Mouse (Mus musculus) kidney, adult 8-10 months (tissue): Measurements from ENCODE around the gene Fbxw24.
"Not testable (repeated sequence)": the region's sequence is repeated elsewhere in the genome, so short reads cannot be mapped to it uniquely, and the experiment has no call there.

Experiments used
- DNase-seq, 2 experiments: peaks; one replicate each; pipeline ENCODE4 v3.0.0; 2022

Fbxw24 gene

GRCm38 (mm10) chr9:109625957-109626356 is at the start of gene Fbxw24:
Gene Fbxw24, minus strand, starts transcription at chr9:109626057.
- DNase-seq = not testable (repeated sequence)

GRCm38 (mm10) chr9:109664552-109664951 is 38.7 kb upstream of the Fbxw24 start, which contains the start of gene Fbxw25:
Gene Fbxw25, minus strand, starts transcription at chr9:109664652.
- not testable (repeated sequence) for DNase-seq

GRCm38 (mm10) chr9:109606837-109607236 is 19.0 kb downstream of the Fbxw24 start:
- peak; percentile 12 to 60 for DNase-seq

- not testable (repeated sequence) for DNase-seq
These were observed 23.7 kb downstream of the Fbxw24 start for GRCm38 (mm10) chr9:109602128-109602527.

- DNase-seq = no peak
These were observed 28.6 kb downstream of the Fbxw24 start for GRCm38 (mm10) chr9:109597226-109597625.

GRCm38 (mm10) chr9:109594866-109595265 is 31.0 kb downstream of the Fbxw24 start:
- no peak for DNase-seq

- not testable (repeated sequence) for DNase-seq
These were observed 57.7 kb downstream of the Fbxw24 start, which contains the start of gene Fbxw15 for GRCm38 (mm10) chr9:109568162-109568561. Gene Fbxw15, minus strand, starts transcription at chr9:109568262.

- DNase-seq = peak; percentile 30 to 70
These were observed 60.3 kb downstream of the Fbxw24 start for GRCm38 (mm10) chr9:109565546-109565945.

- not testable (repeated sequence) for DNase-seq
These were observed 63.8 kb downstream of the Fbxw24 start for GRCm38 (mm10) chr9:109562106-109562505.

GRCm38 (mm10) chr9:109552483-109552882 is 73.4 kb downstream of the Fbxw24 start:
- no peak for DNase-seq
